Mouse (Mus musculus) spleen, adult 2 months (tissue): ENCODE measurements around the gene Zbtb16.

Source experiments
- CTCF ChIP-seq: fragments of 200-500 bp; IDR thresholded peaks from 2 replicates; pipeline ENCODE4 v1.5.1; 2011; ENCODE audit warnings: mild to moderate bottlenecking, inconsistent platforms; ENCODE audit not compliant: insufficient read depth, insufficient read length, insufficient replicate concordance; ENCODE audit errors: extremely low read depth
- POLR2A ChIP-seq: fragments of 200-500 bp; IDR thresholded peaks from 2 replicates; pipeline ENCODE4 v1.6.1; 2011; ENCODE audit warnings: low read depth, low read length, inconsistent platforms

GRCm38 (mm10) chr9:48795095-48795494 is 40.9 kb downstream of the Zbtb16 start:
- TF ChIP-seq CTCF (no peak), POLR2A (no peak)
